Mouse (Mus musculus) heart, postnatal 0 days (tissue): Measurements from ENCODE around the gene Spag9.
A peak's percentile ranks its signal among the peaks of the same experiment; 100 is the strongest.

Experiments used
- CTCF ChIP-seq: IDR thresholded peaks from 2 replicates; pipeline ENCODE4 v1.5.1; 2016; ENCODE audit warnings: antibody characterized with exemption, control low read depth, low read depth
- EP300 ChIP-seq: IDR thresholded peaks from 2 replicates; pipeline ENCODE4 v1.6.1; 2016; ENCODE audit warnings: antibody characterized with exemption, low read depth

DNA sequence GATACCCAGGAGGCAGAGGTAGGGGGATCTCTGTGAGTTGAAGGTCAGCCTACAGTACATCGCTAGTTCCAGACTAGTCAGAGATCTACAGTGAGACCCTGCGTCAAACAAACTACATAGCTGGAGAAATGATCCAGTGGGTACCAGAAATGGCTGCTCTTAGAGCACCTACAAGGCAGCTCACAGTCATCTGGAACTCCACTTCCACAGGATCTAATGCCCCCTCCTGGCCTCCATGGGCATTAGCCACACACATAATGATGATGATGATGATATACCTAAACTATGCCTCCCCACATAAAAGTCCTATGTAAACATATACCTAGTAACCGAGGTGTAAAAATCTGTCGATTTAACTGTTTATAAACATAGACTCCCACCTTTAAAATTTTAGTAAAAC, 77.4 kb downstream of the Spag9 start:
- TF ChIP-seq CTCF (peak; percentile 53), EP300 (no peak)
